Mouse (Mus musculus): ENCODE data around the gene Cdk18.
A peak's percentile ranks its signal among the peaks of the same experiment; 100 is the strongest.
"Not testable (repeated sequence)": the region's sequence is repeated elsewhere in the genome, so short reads cannot be mapped to it uniquely, and the experiment has no call there.

The Cdk18 gene

DNA sequence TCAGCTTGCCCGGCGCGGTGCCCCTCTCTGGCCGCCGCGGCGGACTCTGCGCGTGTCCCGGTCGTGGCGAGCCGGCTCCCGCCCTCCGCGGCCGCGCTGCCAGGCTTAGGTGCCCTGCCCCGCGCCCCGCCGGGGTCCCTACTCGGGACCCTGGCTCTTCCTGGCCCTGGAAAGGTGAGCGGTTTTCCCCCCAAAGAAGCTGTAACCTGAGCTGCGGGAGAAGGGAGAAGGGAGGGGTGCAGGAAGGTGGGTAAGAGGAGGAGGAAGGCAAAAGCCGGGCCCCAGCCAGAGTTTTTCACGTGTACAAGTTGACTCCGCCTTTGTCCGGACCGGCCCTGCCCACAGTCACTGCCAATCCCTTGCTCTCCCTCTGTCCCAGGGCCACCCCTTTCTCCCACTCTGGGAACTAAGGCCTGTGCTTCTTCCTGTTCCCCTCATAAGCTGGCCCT lies at the start of gene Cdk18:
Gene Cdk18, minus strand, starts transcription at position 269 of the 449 bp plus-strand sequence.
- peak in 1 of 2 experiments; percentile 59 for DNase-seq (ENCODE audit: low spot score in 2 of 2)

- no peak for DNase-seq (ENCODE audit: low spot score in 2 of 2)
Observed at GRCm38 (mm10) chr1:132189231-132189630, 49.7 kb upstream of the Cdk18 start.

- no peak for DNase-seq (ENCODE audit: low spot score in 2 of 2)
Observed at GRCm38 (mm10) chr1:132188442-132189066, 49.1 kb upstream of the Cdk18 start.

GRCm38 (mm10) chr1:132186303-132186702 lies 46.8 kb upstream of the Cdk18 start:
- DNase-seq (ENCODE audit: low spot score in 2 of 2) = no peak

DNA sequence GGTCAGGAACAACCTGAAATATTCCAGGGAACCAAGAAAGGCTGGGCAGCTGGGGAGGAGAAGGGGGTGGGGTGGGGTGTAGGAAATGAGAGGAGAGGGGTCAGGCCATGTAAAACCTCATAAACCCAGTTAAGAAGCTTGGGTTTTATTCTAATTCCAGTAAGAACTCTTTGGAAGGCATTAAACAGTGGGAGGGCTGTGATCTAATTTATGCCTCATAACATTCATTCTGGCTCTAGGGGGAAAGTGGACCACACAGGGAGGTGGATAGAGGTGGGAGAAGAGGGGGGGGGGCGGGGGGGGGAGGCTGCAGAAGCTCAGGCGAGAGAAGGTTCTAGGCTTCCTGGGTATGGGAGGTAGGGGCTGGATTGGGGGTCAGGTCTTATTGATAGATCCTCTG lies 32.1 kb upstream of the Cdk18 start:
- no peak for DNase-seq (ENCODE audit: low spot score in 2 of 2)

DNA sequence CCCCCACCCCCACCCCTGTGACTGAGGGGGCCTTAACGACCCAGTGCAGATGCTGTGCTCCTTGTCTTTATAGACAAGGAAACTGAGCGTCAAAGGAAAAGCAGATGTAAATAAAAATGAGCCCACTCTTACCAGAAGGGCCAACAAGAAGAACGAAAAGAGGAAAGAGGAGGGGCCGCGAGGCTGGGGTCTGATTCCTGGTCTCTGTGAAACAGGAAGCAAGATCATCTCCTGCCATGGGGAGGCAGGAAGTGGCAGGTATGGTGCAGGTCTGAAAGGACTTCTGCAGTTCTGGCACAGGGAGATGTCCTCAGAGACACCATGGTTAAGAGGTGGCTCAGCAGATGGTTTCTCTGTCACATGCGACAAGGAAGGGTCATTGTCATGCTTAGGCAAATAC lies 31.2 kb upstream of the Cdk18 start:
- no peak for DNase-seq (ENCODE audit: low spot score in 2 of 2)

- no peak for DNase-seq (ENCODE audit: low spot score in 2 of 2)
Observed at GRCm38 (mm10) chr1:132168115-132168767, 28.8 kb upstream of the Cdk18 start.

GRCm38 (mm10) chr1:132165859-132166258 lies 26.4 kb upstream of the Cdk18 start:
- no peak for DNase-seq (ENCODE audit: low spot score in 2 of 2)

GRCm38 (mm10) chr1:132164780-132165518 lies 25.5 kb upstream of the Cdk18 start:
- no peak for DNase-seq (ENCODE audit: low spot score in 2 of 2)

DNA sequence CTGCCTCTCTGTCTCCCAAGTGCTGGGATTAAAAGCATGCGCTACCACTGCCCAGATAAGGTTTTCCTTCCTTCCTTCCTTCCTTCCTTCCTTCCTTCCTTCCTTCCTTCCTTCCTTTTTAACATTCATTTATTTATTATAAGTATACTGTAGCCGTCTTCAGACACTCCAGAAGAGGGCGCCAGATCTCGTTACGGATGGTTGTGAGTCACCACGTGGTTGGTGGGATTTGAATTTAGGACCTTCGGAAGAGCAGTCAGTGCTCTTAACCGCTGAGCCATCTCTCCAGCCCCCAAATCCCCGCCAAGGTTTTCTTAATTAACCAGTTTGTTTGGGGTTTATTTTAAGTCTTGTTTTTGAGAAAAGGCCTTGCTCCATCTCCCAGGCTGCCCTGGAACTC lies 23.1 kb upstream of the Cdk18 start:
- not testable (repeated sequence) for DNase-seq (ENCODE audit: low spot score in 2 of 2)

DNA sequence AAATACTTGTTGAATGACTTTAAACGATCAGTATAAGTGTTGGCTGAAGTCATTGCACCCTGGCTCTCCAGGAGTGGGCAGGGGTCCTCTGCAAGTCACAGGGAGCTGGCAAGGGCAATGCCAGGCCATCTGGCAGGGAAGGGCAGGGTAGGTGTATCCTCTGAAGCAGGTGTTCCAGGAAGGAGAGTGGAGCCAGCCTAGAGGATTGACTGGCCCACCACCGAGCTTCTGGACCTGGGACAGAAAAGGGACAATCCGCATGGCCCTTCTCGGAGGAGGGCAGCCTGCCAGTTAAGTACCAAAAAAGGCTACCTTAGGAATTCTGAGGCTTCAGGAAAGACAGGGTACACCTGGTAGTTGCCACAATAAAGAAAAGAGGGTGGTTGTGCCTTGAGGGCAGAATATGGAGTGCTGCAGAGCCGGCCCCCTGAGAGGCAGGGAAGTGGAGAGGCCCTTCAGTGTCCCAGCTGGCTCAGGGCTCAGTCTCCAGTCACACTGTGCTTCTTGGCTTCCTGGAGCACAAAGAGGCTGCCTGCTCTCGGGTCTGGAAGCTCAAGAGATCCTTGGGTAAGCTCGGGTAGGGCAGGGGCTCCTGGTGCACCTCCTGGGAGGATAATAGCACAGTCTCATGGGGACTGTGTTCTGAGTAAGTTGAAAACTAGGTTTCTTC lies 21.9 kb upstream of the Cdk18 start:
- DNase-seq (ENCODE audit: low spot score in 2 of 2) = no peak

DNA sequence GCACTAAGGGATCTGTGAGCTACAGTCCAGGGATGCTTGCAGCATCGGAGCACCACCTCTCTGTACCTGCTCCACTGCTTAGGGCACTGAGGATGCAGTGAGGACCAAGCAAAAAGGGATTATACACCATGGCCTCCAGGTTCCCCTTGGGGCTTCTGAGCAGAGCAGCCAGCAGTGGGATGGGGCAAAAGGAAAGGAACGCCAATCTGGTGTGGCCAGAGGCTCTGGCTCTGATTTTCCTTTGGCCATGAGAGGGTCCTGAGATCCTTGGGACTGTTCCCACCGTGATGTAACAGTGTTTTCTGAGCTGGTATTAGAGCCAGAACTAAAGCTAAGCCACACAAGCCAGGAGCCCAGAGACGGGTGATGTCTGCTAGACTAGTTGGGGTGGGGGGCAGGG lies 20.2 kb upstream of the Cdk18 start:
- DNase-seq (ENCODE audit: low spot score in 2 of 2) = no peak

- DNase-seq (ENCODE audit: low spot score in 2 of 2) = no peak
Observed at GRCm38 (mm10) chr1:132158741-132159140, 19.3 kb upstream of the Cdk18 start.

GRCm38 (mm10) chr1:132157808-132158207 lies 18.3 kb upstream of the Cdk18 start:
- DNase-seq (ENCODE audit: low spot score in 2 of 2) = no peak

DNA sequence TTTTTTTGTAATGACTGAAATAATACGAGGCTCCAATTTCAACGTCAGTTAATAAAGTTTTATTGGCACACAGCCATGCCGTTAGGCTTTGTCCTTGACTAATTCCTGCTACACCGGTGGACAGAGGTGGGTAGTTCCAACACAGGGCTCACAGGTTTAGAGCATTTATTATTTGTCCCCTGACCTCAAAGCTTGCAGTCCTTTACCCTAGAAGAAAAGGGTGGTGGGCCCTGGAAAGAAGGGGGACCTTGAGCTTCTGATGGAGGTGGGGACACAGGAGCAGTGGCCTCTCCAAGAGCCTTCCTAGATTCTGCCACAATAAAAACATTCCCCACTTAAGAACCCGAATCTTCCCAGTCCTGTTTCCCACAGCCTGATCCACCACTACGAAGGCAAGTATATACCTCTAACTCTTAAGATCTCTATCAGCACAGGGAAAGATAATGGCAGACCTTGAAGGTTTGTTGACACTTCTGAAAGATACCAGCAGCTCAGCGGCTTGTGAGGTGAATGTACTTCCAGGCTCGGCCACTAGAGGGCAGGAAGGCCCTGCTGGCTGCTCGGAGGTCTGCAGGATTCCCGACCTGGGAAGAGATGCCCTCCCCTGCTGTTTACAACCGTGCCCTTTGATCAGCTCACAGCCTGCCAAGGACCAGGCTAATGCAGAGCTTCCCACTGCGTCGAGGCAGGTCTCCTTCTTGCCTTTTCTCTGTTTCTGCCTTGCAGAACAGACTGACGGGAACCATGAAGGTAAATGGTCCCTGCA lies 17.7 kb upstream of the Cdk18 start:
- peak; percentile 91 to 95 for DNase-seq (ENCODE audit: low spot score in 2 of 2)

DNA sequence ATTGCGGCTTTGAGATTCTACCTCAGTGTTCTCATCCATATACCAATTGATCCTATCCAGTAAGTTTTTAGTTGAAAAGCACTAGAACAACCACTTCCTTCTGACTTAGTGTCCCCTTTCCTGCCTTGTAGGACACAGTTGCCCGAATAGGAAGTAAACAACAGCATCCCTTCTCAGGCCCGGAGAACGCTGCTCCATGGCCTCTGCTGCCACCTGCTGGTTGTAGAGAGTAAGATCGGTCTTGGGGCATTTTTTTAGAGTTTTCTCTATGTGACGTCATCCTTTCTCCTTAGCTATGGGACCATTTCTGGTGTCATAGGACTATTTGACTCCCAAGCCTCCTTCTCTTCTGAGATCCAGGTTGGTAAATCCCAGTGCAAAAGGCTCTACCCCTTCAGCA lies 16.3 kb upstream of the Cdk18 start:
- peak; percentile 77 to 84 for DNase-seq (ENCODE audit: low spot score in 2 of 2)

GRCm38 (mm10) chr1:132153691-132154090 lies 14.2 kb upstream of the Cdk18 start:
- DNase-seq (ENCODE audit: low spot score in 2 of 2) = no peak

GRCm38 (mm10) chr1:132153086-132153690 lies 13.7 kb upstream of the Cdk18 start:
- no peak for DNase-seq (ENCODE audit: low spot score in 2 of 2)

DNA sequence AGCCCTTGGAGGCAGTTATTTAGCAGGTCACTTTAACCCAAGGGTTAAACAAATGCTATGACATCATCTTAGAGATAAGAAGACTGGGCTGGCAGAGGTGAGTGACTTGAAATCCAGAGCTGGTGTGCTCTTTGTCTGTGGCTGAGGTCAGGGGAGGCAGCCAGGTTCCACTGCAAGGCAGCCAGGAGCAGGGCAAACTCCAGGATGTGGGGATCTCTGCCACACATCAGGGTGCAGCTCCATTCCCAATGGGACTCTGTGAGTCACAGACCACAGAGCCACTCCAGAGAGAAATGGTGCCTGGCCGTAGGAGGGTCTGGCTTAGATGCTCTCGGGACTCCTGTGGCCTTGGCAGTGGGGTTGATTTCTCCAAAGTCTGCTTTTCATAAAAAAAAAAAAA lies 12.4 kb upstream of the Cdk18 start:
- no peak for DNase-seq (ENCODE audit: low spot score in 2 of 2)

GRCm38 (mm10) chr1:132150817-132151601 lies 11.5 kb upstream of the Cdk18 start:
- DNase-seq (ENCODE audit: low spot score in 2 of 2) = no peak
